7 mouse cellular contexts compared by ENCODE assay signal in genomic region chr17:27555512-27556172, GRCm38 (mm10). TPM values are rescaled to one million over a fixed set of nuclear protein-coding genes. Genes with fewer than 3 reads are reported as not detected.
A peak's percentile ranks its signal among the peaks of the same experiment; 100 is the strongest.
DNase-seq lines count a peak whose midpoint lies in the region; ATAC-seq lines count a peak whose summit lies in the region.

No protein-coding gene starts in this region.

- H3K9me3 ChIP-seq in intestine, embryonic 15.5 days = no peaks in the 10 kb centered on the region
- H3K9me3 ChIP-seq in neural tube, embryonic 12.5 days = no peaks in the 10 kb centered on the region

- H3K27ac ChIP-seq in intestine, embryonic 15.5 days = peak overlapping the region; percentile 95
- peak overlapping the region; percentile 70 for H3K27ac ChIP-seq in neural tube, embryonic 12.5 days

- H3K36me3 ChIP-seq in intestine, embryonic 15.5 days = no peaks in the 10 kb centered on the region
- peaks cover 4% of the 10 kb centered on the region; the same call in 1 of the 2 replicates for H3K36me3 ChIP-seq in neural tube, embryonic 12.5 days

- WGBS in intestine, embryonic 15.5 days = under 1% methylated on average over 55 of the region's 55 CpGs
- under 1% methylated on average over 55 of the region's 55 CpGs for WGBS in neural tube, embryonic 12.5 days

- peak; percentile 62 for ATAC-seq in intestine, embryonic 15.5 days
- ATAC-seq in neural tube, embryonic 12.5 days (ENCODE audit: low FRiP score, low read depth) = peak; percentile 35; the same call in 1 of the 2 replicates

- intact Hi-C loops in gastrocnemius, postnatal 14 days (cut with DNase I; ENCODE audit: low total_unique reads) = no loop called here

- DNase-seq in NIH3T3 (ENCODE audit: low read depth) = peak; percentile 90
- peak; percentile 80 for DNase-seq in c-Kit-positive CD71-positive TER-119-positive erythroid progenitor cells, embryonic 14.5 days (ENCODE audit: low spot score)
- DNase-seq in gastrocnemius, postnatal 14 days = peak; percentile 55
- peak; percentile 82 to 86 for DNase-seq in lung, adult 18-20 months
- peak; percentile 82 for DNase-seq in thymus, postnatal 4 days

- H3K4me2 ChIP-seq in intestine, embryonic 15.5 days (replicated peaks) = peak overlapping the region; percentile 83
- peak overlapping the region; percentile 92 for H3K4me2 ChIP-seq in neural tube, embryonic 12.5 days (replicated peaks)

- no peaks in the 10 kb centered on the region for H3K27me3 ChIP-seq in intestine, embryonic 15.5 days (replicated peaks)
- H3K27me3 ChIP-seq in neural tube, embryonic 12.5 days (replicated peaks) = no peaks in the 10 kb centered on the region

- peak overlapping the region; percentile 84 for H3K9ac ChIP-seq in intestine, embryonic 15.5 days
- peak overlapping the region; percentile 95 for H3K9ac ChIP-seq in neural tube, embryonic 12.5 days

- H3K4me1 ChIP-seq in intestine, embryonic 15.5 days (replicated peaks) = peaks cover 20% of the 10 kb centered on the region; the same call in 1 of the 2 replicates
- peaks cover 38% of the 10 kb centered on the region for H3K4me1 ChIP-seq in neural tube, embryonic 12.5 days

- peak overlapping the region; percentile 89 for H3K4me3 ChIP-seq in intestine, embryonic 15.5 days (replicated peaks)
- peak overlapping the region; percentile 91 for H3K4me3 ChIP-seq in neural tube, embryonic 12.5 days

RNA-seq across cellular contexts. Expression of gene Hmga1, which starts 0.7 kb away (rescaled TPM):
- 10 to 100 TPM; 17.2 to 18.7 TPM for total RNA-seq in gastrocnemius, postnatal 14 days (2021)
- polyA plus RNA-seq in intestine, embryonic 15.5 days (2015; fragmentation: Nextera tagmentation; extraction: Ambion mirVana) = 298 and 307 TPM in 2 replicates
- 196 and 214 TPM in 2 replicates for polyA plus RNA-seq in neural tube, embryonic 12.5 days (2016; fragmentation: Nextera tagmentation; extraction: Ambion mirVana)

RNA-seq across cellular contexts. Expression of gene AI413582, which starts 9.9 kb away (rescaled TPM):
- total RNA-seq in gastrocnemius, postnatal 14 days (2021) = 1 to 10 TPM; 2.6 to 4.4 TPM
- polyA plus RNA-seq in intestine, embryonic 15.5 days (2015; fragmentation: Nextera tagmentation; extraction: Ambion mirVana) = 29.7 and 38.2 TPM in 2 replicates
- 25.0 and 30.9 TPM in 2 replicates for polyA plus RNA-seq in neural tube, embryonic 12.5 days (2016; fragmentation: Nextera tagmentation; extraction: Ambion mirVana)

RNA-seq across cellular contexts. Expression of gene Grm4, which starts 34.4 kb away (rescaled TPM):
- total RNA-seq in gastrocnemius, postnatal 14 days (2021) = not detected
- 0.28 and 0.29 TPM in 2 replicates for polyA plus RNA-seq in intestine, embryonic 15.5 days (2015; fragmentation: Nextera tagmentation; extraction: Ambion mirVana)
- polyA plus RNA-seq in neural tube, embryonic 12.5 days (2016; fragmentation: Nextera tagmentation; extraction: Ambion mirVana) = 2.7 and 3.4 TPM in 2 replicates

Comparison
In these comparisons a context has a peak if more than half of its experiments do, and no peak if none do; other contexts are left out.
1. Peak in every context shown above with its lines: DNase-seq, ATAC-seq, H3K4me3 ChIP-seq and H3K27ac ChIP-seq.